Mouse (Mus musculus) mouse embryonic stem cell (cell line): Measurements from ENCODE around the gene Kif13a.

ENCODE experiments used
- in situ Hi-C, 2 experiments: fragments of 300-500 bp; cut with MboI; formaldehyde crosslinking; loops; 1 replicate in 1 of 2; 3 replicates in 1 of 2; pipeline ENCODE4 v1.14.3; 2019 to 2020; ENCODE audit warnings: low sequenced_read_pairs in 2 of 2, low pct_unique_long_range_greater_than_20kb in 1 of 2, mixed read lengths in 1 of 2; ENCODE audit not compliant: unreplicated experiment in 1 of 2

Kif13a gene

DNA sequence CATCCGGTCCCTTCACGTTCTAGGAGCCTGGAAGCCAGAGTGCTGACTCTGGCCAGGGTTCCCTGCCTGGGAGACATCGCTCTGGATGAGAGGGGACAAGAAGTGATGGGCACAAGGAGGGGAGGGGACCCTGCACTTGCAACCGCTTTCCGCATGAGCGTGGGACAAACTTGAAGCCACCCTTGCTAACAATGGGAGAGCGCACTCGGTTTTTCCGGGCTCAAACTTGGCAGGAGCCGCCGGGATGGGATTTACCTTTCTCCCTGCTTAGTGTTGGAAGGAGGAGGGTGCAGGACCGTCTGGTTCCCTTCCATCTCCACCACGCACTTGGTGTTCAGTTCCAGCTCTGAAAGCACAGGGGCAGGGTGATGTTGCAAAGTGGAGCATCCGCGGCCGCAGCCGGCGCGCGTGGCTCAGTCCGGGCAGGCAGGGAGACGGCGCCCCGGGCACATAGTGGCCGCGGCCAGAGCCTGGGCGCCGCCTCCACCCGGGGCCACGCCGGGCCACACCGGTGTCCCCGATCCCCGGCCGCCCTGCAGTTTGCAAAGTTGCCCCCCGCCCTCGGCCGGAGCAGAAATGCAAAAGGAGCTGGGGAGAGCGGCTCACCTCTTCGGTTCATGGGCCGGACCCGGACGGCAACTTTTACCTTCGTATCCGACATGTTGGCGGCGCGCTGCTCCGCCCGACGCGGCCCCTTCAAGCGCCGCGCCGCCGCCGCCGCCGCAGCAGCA lies 541 bp downstream of the Kif13a start:
- in situ Hi-C loops: no loop called here

GRCm38 (mm10) chr13:46928404-46928803 lies 1.3 kb downstream of the Kif13a start:
- in situ Hi-C loops: no loop called here

DNA sequence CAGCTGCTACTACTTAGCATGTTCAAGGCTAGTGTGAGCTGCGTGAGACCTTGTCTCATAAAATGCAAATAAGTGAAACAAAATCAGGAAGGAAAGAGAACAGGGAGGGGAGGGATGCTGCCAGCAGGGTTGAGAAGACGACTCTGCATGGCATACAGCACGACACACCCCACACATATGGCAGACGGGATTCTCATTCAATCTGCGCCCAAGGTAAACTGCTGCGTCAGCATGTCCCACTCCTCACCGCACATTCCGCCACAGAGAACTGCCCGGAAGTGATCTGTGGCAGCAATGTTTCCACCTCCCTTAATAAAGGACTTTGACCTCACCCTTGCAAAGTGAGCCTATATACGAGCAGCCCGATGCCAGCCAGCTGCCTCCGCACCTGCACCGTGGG lies 4.0 kb downstream of the Kif13a start:
- in situ Hi-C loops: no loop called here

DNA sequence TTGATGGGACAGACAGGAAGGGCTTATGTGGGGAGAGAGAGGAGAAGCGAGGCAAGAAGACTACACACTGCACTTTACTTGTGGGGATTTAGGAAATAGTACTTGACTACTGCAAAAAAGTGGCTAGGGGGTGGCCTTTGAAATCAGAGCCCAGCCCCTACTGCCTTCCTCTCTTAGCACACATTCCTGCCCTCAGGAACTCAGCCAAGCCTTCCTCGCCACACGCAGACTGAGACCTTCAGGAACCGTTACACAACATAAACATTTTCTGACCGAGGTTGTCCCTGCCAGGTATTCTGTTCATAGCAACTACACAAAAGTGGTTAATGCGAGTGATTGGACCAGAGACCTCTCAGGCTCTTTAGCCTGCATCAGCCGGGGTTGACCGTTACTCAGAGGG lies 8.1 kb downstream of the Kif13a start:
- in situ Hi-C loops: no loop called here

DNA sequence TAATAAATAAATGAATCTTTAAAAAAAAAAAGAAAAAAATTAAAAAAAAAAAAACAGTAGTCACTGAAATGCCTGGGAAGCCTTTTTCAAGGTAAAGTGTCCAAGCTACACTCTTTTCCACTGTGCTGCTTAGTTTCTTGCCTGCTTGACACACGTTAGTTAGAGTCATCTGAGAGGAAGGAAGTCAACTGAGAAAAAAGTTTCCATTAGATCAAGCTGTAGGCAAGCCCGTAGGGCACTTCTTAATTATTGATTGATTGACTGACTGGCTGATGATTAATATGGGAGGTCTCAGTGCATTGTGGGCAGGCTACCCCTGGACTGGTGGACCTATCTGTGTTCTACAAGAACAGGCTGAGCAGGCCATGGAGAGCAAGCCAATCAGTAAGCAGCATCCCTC lies 9.9 kb downstream of the Kif13a start:
- in situ Hi-C loops: no loop called here

DNA sequence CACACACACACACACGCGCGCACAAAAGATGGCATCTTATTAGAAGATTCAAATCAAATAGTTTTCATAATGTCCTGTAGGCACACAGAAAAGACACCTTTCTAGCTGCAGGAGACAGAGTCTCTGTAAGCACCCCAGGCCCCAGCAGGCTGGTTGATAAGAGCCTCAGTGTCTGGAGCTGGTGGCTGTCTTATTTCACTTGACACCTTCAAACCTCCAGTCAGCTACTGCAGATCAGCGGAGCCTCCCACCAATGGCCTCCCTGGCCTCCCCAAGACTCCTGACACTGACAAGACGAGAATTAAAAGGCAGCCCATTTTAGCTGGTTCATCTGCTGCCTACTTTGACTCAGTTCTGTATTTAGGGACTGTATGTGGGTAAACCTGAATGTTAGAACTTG lies 11.2 kb downstream of the Kif13a start:
- in situ Hi-C loops: no loop called here

GRCm38 (mm10) chr13:46911960-46912359 lies 17.7 kb downstream of the Kif13a start:
- in situ Hi-C loops: no loop called here

- in situ Hi-C loops: no loop called here
Observed at GRCm38 (mm10) chr13:46911018-46911419, 18.6 kb downstream of the Kif13a start.

DNA sequence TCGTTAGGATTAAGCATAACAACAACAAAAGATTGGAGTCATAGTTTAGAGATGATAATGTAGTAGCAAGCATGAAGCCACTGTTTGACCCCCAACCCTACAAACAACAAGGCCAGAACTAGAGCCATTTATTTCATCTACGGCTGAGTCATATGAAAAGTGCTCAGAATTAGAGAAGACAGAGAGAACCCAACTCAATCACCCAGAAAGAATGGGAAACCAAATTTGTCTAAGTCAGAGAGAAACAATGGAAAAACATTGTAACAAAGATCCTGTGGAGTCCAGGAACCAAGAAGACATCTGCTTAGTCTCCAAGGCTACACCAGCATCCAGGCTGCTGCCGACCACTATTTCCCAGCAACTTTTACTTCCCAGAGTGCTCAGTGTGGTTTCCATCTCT lies 19.7 kb downstream of the Kif13a start:
- in situ Hi-C loops: no loop called here

GRCm38 (mm10) chr13:46909005-46909565 lies 20.6 kb downstream of the Kif13a start:
- in situ Hi-C loops: no loop called here

- in situ Hi-C loops: no loop called here
Observed at GRCm38 (mm10) chr13:46908387-46908786, 21.3 kb downstream of the Kif13a start.

GRCm38 (mm10) chr13:46907861-46908260 lies 21.8 kb downstream of the Kif13a start:
- in situ Hi-C loops: no loop called here

DNA sequence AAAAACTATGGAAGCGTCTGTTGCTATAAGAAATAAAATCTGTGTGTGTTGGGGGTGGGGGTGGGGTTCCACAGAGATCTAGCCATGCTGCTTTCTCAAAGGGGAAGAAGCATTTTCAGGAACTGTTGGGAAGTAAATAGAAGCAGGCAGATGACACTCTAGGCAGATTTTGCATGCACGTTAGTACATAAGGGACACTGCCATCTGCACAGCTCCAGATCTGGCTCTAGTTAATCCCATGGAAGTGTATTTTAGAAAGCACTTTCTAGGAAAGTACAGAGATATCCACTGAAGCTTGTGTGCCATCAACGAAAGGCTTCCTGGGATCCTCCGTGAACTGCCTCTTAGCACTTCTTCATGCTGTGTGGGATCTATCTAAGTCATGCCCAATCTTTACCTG lies 22.6 kb downstream of the Kif13a start:
- in situ Hi-C loops: no loop called here

DNA sequence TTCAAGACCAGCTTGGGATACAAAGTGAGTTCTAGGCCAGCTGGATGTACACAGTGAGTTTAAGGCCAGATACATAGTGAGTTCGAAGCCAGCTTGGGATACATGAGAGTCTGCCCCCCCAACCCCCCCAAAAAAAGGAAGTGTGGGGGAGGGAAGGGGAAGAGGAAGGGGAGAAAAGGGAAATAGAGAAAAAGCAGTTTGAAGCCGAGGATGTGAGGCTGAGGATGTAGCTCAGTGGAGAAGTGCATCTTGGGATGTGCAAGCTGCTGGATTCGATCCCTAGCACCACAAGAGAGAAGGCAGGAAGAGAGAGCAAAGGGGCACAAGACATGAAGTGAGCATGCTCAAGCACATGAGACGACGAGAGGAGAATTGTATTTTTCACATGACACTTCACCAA lies 23.7 kb downstream of the Kif13a start:
- in situ Hi-C loops: no loop called here

- in situ Hi-C loops: no loop called here
Observed at GRCm38 (mm10) chr13:46904982-46905621, 24.6 kb downstream of the Kif13a start.

GRCm38 (mm10) chr13:46902568-46903255 lies 27.0 kb downstream of the Kif13a start:
- in situ Hi-C loops: no loop called here

- in situ Hi-C loops: no loop called here
Observed at GRCm38 (mm10) chr13:46900870-46901555, 28.7 kb downstream of the Kif13a start.

- in situ Hi-C loops: no loop called here
Observed at GRCm38 (mm10) chr13:46898837-46899236, 30.8 kb downstream of the Kif13a start.

GRCm38 (mm10) chr13:46898411-46898810 lies 31.3 kb downstream of the Kif13a start:
- in situ Hi-C loops: no loop called here
